9 mouse cellular contexts compared by ENCODE assay signal in the genomic region with DNA sequence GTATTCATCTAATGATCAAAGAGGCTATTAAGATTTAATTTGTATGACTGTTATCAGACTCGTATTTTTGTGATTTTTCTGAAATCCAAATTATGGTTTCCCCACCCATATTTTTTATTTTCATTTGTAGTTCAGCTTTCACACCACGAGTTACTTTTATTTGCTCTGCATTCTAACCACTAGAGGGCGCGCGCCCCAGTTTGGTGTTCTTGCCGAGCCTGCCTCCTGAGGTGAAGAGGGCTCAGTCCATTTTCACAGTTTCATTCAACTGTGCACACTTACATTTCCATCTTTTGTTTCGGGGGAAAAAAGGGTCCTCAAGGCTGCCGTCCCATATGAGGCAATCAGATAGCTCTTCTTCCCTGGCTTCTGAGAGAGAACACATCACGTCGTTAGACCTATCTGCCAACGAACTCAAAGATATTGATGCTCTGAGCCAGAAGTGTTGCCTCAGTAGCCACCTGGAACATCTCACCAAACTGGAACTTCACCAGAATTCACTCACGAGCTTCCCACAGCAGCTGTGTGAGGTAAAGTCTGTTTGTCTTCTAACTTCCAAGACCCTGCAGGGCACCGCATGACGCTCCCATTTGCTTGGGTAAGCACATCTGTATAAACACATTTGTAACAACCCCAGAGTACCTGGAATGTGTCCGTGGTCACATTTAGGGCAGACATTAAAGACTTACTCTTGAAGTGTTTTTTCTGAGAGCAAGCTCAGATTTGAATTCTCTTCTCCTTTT.
A peak's percentile ranks its signal among the peaks of the same experiment; 100 is the strongest.
DNase-seq lines count a peak whose midpoint lies in the region; ATAC-seq and TF ChIP-seq lines count a peak whose summit lies in the region.
"Had no signal": no experiment of that assay in that cellular context is flagged by ENCODE, and none has a peak within 500 bp of the region (broad histone marks: within the 10 kb centered on the region; RNA-seq: fewer than 3 reads in every experiment).

No protein-coding gene starts in this region.

- 36% methylated on average over 15 of the region's 15 CpGs for WGBS in intestine, postnatal 0 days
- WGBS in intestine, embryonic 15.5 days: 31% methylated on average over 15 of the region's 15 CpGs

- H3K27me3 ChIP-seq in intestine, postnatal 0 days (replicated peaks; ENCODE audit: control insufficient read depth, insufficient read depth, low read length): no peaks in the 10 kb centered on the region
- H3K27me3 ChIP-seq in intestine, embryonic 15.5 days (replicated peaks): no peaks in the 10 kb centered on the region
- H3K27me3 ChIP-seq: liver, embryonic 15.5 days had no signal

- ATAC-seq in intestine, postnatal 0 days: no peak
- ATAC-seq in intestine, embryonic 15.5 days: no peak
- ATAC-seq in monocyte, adult 5-6 weeks (replicated peaks; ENCODE audit: insufficient number of reproducible peaks, low FRiP score, low TSS enrichment, poor library complexity, severe bottlenecking): no peak

- H3K9ac ChIP-seq in intestine, postnatal 0 days (ENCODE audit: low read depth, low read length): no peak overlapping the region
- H3K9ac ChIP-seq in intestine, embryonic 15.5 days: no peak overlapping the region
- H3K9ac ChIP-seq: liver, embryonic 15.5 days had no signal

- no peaks in the 10 kb centered on the region for H3K36me3 ChIP-seq in intestine, postnatal 0 days (ENCODE audit: control insufficient read depth, insufficient read depth)
- no peaks in the 10 kb centered on the region for H3K36me3 ChIP-seq in intestine, embryonic 15.5 days
- H3K36me3 ChIP-seq: liver, embryonic 15.5 days had no signal

- no peak overlapping the region for H3K27ac ChIP-seq in intestine, postnatal 0 days (ENCODE audit: low read depth, low read length)
- no peak overlapping the region for H3K27ac ChIP-seq in intestine, embryonic 15.5 days
- H3K27ac ChIP-seq: liver, embryonic 15.5 days had no signal

- H3K4me1 ChIP-seq in intestine, postnatal 0 days (replicated peaks; ENCODE audit: control insufficient read depth, insufficient read depth, low read length): no peaks in the 10 kb centered on the region
- no peaks in the 10 kb centered on the region for H3K4me1 ChIP-seq in intestine, embryonic 15.5 days (replicated peaks)
- H3K4me1 ChIP-seq: liver, embryonic 15.5 days had no signal

- no peak overlapping the region for H3K4me2 ChIP-seq in intestine, postnatal 0 days (replicated peaks; ENCODE audit: low read depth)
- no peak overlapping the region for H3K4me2 ChIP-seq in intestine, embryonic 15.5 days (replicated peaks)
- H3K4me2 ChIP-seq: liver, embryonic 15.5 days had no signal

- H3K4me3 ChIP-seq in intestine, postnatal 0 days (ENCODE audit: low read depth, low read length): no peak overlapping the region
- no peak overlapping the region for H3K4me3 ChIP-seq in intestine, embryonic 15.5 days (replicated peaks)
- H3K4me3 ChIP-seq: liver, embryonic 15.5 days had no signal

- TF ChIP-seq CTCF in intestine, postnatal 0 days (IDR thresholded peaks at IDR 0.05; ENCODE audit: low read depth): peak; percentile 85

- H3K9me3 ChIP-seq in intestine, postnatal 0 days (ENCODE audit: control insufficient read depth): no peaks in the 10 kb centered on the region
- H3K9me3 ChIP-seq in intestine, embryonic 15.5 days: no peaks in the 10 kb centered on the region
- H3K9me3 ChIP-seq: liver, embryonic 15.5 days had no signal

- DNase-seq in B cell, adult 2 months: peak; percentile 77
- DNase-seq in R1 (ENCODE audit: low read depth, low spot score): peak; percentile 76
- peak; percentile 73 for DNase-seq in embryo, embryonic 11 days
- DNase-seq in layer of hippocampus, postnatal 25 days (ENCODE audit: extremely low spot score in 1 of 2, low spot score in 1 of 2): peak; percentile 15 to 60
- DNase-seq in retina, embryonic 14.5 days (ENCODE audit: low spot score): peak; percentile 70
